Mouse (Mus musculus) MEL-GATA-1-ER (cell line): ENCODE measurements around the gene Tmem168.

Experiments
- DNase-seq: peaks from one replicate; pipeline ENCODE4 v3.0.0-alpha.2; 2012; ENCODE audit warnings: low read depth; ENCODE audit errors: extremely low read depth

Tmem168 gene

DNA sequence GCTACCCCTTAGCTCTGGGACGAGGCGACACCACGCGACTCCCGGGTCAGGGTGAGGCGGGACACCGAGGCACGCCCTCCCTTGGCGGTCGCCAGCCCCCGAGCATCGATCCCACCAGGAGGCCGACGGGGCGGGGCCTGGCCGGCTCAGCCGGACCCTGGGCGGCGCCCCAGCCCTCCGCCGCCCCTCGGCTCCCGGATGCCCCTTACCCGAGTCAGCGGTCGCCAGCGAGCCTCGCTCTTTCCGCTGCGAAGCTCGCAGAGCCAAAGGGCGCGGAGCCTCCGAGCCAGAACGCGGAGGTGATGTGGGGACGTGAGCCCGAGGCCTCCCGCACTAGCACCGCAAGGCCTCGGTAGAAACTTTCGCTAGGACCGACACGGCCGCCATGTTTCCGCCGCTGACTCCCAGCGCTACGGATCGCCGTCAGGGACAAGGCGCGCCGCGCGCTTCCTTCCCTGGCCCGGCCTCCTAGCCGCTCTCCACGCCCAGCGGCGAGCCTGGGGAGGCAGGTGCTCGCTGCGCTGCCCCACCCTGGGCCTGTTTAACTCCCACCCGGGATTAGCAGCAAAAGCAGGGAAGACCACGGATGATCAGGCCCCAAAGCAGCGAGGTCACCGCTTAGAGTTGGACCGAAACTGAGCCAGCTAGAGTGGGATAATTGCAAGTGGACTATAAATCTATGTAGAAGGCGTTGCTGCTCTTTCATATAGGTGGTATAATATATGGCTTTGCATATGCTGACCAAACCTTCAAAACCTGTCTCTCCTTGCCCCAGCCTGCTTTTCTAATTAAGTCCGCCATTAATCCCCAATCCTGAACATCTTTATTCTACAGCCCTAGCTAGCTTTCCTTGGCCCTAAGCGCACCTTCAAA is at the start of gene Tmem168:
Gene Tmem168 (minus strand): TSS at position 480 of the 873 bp plus-strand sequence.
- no peak for DNase-seq

DNA sequence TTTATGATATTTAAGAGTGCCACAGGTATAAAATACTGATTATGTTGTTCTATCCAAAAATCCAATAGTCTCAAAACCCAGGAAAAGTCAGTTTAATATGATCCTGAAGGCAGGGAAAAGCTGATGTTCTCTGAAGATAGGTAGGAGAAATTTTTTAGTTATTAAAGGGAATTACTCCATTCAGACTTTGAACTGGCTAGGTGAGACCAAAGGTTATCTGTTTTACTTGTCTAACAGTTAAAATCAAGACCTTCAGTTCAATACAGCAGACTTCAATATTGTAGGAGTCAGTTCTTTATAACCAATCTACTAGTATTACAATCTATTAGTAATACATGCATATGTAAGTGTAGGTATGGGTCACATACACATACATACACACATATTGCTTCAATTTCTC is 46.2 kb upstream of the Tmem168 start:
- no peak for DNase-seq

DNA sequence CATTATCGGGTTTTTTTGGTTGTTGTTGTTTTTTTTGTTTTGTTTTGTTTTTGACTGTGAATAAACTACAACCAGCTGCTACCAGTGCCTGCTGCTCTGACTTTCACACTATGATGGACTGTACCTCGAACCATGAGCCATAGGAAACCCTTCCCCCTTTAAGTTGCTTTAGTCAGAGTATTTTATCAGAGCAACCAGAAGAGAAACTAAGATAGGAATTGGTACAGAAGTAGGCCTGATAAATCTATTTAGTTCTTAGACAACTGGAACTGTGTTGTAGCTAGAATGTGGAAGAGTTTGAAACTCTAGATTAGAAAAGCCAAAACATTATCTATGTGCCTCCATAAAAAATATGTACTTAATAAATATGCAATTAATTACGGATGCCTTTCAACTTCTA is 44.4 kb upstream of the Tmem168 start:
- DNase-seq, result no peak

DNA sequence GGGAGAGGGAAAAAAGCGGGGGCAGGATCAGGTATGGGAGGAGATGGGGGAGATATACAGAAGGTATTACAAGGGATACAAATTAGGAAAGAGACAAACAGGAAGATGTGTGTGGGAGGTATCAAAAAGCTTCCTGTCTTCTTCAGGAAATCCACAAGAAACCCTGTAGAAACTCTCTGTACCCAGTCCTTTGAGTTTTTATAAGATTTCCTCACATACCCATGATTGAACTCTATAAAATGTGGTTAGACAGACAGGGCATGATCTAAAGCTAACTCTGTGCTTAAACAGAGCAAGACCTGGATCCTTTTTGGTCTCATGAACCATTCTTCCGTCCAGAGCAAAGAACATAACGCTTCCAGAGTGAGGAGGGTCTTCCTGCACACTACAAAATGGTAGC is 43.0 kb upstream of the Tmem168 start:
- DNase-seq, result no peak

DNA sequence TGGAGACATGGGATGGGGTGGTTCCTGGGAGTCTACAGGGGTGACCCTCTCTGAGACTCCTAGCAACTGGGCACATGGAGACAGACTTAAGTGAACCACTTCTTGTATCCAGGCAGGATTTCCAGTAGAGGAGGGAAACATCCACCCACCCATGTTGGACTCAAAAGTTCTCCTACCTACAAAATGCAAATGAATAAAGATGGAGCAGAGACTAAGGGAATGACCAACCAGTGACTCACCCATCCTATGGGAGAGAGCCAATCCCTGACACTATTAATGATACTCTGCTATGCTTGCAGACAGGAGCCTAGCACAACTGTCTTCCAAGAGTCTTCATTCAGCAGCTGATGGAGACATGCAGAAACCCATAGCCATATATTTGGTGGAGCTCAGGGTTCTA is 40.4 kb upstream of the Tmem168 start:
- DNase-seq, result no peak

GRCm38 (mm10) chr6:13636582-13636989 is 28.7 kb upstream of the Tmem168 start:
- DNase-seq, result no peak

DNA sequence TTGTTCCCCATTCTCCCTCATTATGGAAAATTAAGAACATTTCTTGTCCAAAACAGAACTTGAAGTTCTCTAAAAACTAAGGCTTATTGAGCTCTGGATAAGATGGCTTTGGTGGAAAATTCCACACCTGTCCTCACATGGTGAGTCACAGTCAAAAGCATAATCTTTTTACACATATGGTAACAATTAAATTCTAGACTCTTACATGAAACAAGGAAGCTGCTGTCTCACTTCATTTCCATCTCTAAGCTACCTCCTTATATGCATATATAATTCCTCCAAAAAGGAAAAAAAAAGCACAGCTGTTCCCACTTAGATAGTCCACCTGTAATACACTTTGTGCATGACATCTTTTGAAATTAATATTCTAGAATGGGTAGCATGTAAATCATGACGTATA is 24.7 kb upstream of the Tmem168 start:
- DNase-seq, result no peak

DNA sequence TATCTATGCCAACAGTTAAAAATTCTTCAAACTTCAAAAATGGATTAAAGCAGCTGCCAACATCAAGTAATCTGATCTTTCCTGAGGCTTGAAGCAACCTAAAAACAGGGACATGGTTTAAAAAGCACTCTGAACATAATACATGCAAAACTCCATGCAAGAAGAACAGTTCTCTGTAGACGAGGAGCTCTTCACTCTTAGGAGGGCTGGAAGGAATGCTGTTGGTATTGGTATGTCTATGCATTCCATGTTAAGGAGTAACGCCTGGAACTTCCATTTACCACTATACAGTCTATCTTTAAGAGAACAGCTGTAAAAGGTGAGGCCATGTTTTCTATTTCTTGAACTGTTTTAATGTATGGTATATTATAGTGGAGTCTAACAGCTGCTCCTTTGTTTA is 22.7 kb upstream of the Tmem168 start:
- DNase-seq, result no peak

GRCm38 (mm10) chr6:13619618-13620017 is 11.7 kb upstream of the Tmem168 start:
- DNase-seq, result no peak

DNA sequence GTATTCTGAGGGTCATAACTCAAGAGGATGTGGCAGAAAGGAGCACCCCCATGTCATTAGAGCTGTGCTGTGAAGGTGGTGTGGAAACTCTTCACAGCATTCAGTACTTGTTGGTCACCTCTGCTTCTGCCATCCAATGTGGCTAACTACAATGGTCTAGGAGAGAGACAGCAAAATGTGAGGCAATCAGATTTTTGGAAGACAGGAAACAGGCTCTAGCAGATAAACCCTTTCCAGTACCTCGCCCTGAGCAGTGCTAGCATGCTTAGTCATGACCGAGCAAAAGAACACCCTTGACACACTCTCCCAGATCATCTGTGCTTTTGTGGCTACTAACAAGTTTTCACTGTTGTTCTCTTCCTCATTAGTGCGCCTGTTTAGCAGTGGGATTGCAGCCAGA is 9.2 kb upstream of the Tmem168 start:
- peak; percentile 83 for DNase-seq

- DNase-seq, result no peak
Observed at GRCm38 (mm10) chr6:13614568-13614967, 6.7 kb upstream of the Tmem168 start.

GRCm38 (mm10) chr6:13613671-13614070 is 5.8 kb upstream of the Tmem168 start:
- no peak for DNase-seq

DNA sequence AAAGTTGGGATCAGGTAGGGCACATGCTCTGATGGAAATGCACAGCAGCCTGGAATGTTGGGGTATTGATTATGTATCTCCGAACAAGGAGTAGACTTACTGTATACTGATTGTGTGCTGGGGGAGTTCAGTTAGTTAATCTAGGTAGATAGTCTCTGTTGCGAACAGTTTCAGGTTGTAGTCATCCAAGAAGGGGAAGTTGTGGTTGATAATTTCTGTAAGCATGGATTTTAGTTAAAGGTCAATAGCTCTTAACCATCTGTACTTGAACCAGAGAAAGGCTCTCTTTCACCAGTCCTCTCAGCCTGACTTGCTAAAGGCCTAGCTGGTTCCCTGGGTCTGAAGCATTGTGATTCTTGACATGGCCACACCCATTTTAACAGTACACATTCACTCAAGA is 3.0 kb upstream of the Tmem168 start:
- DNase-seq, result no peak

GRCm38 (mm10) chr6:13609353-13610140 is 1.6 kb upstream of the Tmem168 start:
- no peak for DNase-seq

DNA sequence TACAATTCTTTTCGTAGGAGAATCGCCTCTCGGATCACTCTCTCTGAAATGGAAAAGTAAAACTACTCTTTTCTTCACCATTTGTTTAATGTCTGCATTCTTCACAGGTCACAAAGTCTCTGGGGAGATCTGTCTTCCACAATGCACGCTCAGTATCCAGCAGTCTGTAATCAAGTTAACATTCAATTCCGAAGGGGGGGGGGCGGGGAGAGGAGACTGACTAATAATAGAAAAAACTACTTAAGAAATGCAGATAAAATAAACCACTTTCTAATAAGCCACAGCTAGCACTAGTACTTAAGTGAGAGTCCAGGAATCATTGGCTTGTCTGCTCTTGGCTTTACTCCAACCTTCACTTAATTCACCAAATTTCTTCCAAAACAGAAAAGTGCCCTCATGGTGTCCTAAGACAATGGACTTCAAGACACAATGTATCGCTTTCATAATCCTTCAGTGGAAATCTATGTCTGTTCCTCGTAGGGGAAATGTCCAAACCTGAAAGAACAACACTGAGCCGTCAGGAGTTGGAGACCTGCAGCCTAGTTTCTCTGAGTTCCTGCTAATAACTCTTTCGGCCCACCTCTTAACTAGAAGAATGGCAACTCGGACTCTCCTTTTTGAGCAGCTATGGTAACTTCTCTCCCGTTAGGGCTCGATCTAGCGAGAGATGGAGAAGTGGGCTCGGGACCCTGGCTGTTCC is 829 bp downstream of the Tmem168 start:
- no peak for DNase-seq

DNA sequence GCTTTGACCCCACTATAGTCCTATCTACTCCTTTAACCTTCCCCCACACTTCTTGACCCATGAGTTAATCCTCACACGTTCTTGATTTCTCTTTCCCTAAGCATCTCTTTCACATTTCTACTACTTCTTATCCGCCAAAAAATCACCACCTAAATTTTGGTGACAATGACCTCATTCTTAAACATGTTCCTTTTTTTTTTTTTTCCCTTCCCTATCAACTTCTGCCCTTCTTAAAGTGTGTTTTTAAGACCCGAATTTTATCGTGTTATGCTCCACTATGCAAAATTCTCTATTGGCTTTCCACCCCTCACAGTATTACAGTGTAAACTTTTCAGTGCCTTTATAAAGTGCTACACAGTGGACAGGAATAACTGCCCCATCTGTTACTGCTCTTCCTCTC is 1.5 kb downstream of the Tmem168 start:
- no peak for DNase-seq

- DNase-seq, result no peak
Observed at GRCm38 (mm10) chr6:13603134-13603533, 4.8 kb downstream of the Tmem168 start.

- DNase-seq, result peak; percentile 84
Observed at GRCm38 (mm10) chr6:13601587-13601986, 6.3 kb downstream of the Tmem168 start.

- DNase-seq, result no peak
Observed at GRCm38 (mm10) chr6:13598239-13598923, 9.5 kb downstream of the Tmem168 start.

DNA sequence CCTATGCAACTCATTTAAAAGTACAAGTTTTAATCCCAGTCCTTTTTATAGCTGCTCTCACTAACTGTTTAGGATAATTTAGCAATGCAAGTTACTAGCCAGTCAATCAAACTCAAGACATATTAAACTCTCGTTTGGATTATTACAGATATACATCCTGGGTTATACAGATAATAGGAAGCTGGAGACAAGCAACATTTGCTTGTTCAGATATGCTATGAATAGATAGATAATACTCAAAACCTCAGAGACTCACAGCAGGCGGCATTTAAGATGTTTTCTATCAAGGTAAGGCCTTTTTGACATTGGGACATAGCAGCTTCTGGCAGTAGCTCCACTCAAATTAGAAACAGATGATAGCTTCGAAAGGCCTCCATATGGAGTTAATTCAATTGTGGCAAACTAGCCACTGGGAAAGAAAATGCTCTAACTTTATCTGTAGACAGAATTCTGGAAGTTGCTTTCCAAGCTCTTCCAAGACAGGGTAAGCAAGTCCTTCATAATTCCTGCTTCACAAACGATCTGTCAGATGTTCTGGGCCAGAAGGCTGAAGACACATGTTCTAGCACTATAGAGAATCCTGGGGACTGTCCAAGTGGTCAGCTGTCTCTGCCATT is 15.1 kb downstream of the Tmem168 start:
- DNase-seq, result no peak

DNA sequence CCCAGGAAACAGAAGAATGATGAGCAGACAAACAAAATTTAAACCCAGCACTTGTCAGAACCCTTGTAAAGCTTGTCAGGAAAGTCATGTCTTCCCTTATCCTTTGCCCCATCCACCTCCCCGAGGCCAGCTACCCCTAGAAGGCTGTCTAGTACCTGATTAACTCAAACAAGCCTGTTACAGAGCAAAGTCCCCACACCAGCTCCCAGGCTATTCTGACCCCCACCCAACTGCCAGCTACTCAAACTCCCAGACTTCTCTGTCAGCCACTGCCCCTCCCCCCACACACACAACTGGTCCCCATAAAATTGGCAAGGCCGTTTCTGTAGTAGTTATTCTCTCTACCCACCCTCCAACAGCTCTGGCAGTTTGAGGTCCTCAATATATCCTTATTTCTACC is 21.3 kb downstream of the Tmem168 start:
- no peak for DNase-seq
